Mouse (Mus musculus): Measurements from ENCODE around the gene Gm10392.

Gene Gm10392

DNA sequence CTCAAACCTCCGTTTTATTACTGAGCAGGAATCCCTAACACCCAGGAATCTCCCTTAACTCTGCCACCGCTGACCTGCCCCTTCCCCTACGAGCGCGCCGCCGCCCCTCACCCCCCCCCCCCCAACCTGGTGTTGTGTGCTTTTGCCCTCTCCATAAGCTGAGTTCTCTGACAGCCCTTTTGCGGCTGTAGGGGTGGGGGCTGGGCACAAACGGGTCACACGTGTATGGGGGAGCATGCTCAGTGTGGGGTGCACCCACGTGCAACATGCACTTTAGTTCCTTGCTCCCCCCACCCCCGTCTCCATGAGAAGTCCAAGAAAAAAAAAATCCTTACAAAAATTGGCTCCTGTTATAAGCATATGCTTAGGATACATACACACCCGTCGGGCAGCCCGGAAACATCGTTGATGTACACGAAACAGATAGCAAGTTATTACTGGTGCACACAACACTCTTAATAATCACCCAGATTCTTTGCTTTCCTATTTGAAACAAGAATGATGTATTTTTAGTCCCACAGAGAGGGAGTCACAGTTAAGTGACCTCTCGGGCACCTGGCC lies 26.6 kb downstream of the Gm10392 start:
- DNase-seq (ENCODE audit: low read depth, low spot score) = no peak

GRCm38 (mm10) chr11:77491502-77492291 lies 27.3 kb downstream of the Gm10392 start:
- DNase-seq (ENCODE audit: low read depth, low spot score) = no peak

- no peak for DNase-seq (ENCODE audit: low read depth, low spot score)
Observed at GRCm38 (mm10) chr11:77491123-77491501, 27.9 kb downstream of the Gm10392 start.

GRCm38 (mm10) chr11:77490451-77490850 lies 28.5 kb downstream of the Gm10392 start:
- no peak for DNase-seq (ENCODE audit: low read depth, low spot score)

GRCm38 (mm10) chr11:77489591-77490235 lies 29.3 kb downstream of the Gm10392 start, which contains the start of gene Ankrd13b:
Gene Ankrd13b, minus strand, starts transcription at chr11:77489678.
- DNase-seq (ENCODE audit: low read depth, low spot score) = no peak

GRCm38 (mm10) chr11:77488771-77489581 lies 30.0 kb downstream of the Gm10392 start:
- DNase-seq (ENCODE audit: low read depth, low spot score) = no peak

DNA sequence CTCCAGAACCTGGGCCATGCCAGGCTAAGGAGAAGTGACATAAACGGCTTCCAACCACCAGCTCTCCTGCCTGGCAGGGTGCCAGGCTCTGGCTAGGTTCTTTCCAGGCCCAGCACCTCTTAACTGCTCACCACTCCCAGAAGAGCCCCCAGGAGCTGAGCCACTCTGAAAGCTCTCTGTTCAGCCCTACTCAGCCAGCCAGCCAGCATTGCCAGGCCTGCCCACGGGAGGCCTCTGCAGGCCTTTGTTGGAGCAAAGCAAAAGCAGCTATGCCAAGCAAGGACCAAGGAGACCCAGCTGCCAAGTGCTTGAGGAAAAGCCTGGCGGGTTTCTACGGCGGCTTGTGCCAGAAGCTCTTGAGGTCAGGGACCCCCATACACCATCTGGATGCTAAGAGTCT lies 32.2 kb downstream of the Gm10392 start:
- DNase-seq (ENCODE audit: low read depth, low spot score) = no peak

GRCm38 (mm10) chr11:77485229-77485628 lies 33.8 kb downstream of the Gm10392 start:
- DNase-seq (ENCODE audit: low read depth, low spot score) = no peak

GRCm38 (mm10) chr11:77483510-77484255 lies 35.3 kb downstream of the Gm10392 start:
- DNase-seq (ENCODE audit: low read depth, low spot score) = no peak

DNA sequence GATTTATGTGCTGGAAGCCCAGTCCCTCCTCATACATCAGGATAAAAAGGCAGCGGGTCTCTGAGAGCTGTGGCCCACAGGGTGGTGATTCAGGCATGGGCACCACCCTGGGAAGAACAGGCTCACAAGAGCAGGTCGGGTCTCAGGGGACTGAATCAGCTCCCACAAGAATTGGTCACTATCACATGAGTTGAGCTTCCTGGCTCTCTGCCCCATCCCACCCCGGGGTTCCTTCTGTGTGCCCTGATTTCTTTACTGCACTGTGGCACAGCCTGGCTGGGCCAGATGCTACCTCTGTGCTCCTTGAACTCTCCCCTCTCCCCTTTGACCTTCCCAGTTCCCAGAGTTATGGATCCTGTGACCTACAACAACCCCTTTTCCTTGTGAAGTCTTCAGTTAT lies 36.0 kb downstream of the Gm10392 start:
- DNase-seq (ENCODE audit: low read depth, low spot score) = no peak

DNA sequence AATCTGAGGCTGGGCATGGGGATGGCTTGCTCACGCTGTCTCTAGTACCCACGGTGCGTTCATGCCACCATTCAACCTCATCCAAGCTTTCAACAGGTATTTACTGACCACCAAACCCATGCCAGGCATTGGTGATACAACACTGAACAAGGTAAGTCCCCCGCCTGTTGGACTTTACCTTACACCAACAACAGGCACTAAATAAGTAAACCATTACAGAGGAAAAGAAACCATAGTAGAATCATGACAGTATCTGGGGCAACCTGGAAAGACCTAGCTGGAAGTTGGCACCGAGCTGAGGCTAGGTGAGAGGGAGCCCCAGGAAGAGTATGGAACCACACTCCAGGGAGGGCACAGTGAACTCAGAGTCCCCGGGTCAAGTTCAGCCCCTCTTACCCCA lies 42.1 kb downstream of the Gm10392 start:
- no peak for DNase-seq (ENCODE audit: low read depth, low spot score)

DNA sequence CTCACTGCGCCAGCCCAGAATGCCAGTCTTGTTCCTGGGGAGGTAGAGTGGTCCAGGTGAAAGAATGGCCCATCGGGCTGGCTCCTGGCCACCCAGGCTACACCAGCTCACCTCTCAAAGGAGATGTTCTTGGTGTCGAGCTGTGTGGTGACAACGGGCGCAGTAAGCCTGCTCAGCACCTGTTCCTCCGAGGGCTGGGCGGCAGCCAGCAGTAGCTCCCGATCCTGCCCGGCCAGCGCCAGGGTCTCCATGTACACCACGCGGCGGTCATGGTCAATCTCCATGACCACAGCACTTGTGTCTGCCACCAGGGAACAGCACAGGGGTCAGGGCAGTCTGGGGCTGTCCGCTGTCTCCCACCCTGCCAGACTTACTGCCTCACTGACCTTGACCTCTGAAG lies 42.8 kb downstream of the Gm10392 start:
- no peak for DNase-seq (ENCODE audit: low read depth, low spot score)

GRCm38 (mm10) chr11:77472775-77473174 lies 46.2 kb downstream of the Gm10392 start:
- no peak for DNase-seq (ENCODE audit: low read depth, low spot score)

DNA sequence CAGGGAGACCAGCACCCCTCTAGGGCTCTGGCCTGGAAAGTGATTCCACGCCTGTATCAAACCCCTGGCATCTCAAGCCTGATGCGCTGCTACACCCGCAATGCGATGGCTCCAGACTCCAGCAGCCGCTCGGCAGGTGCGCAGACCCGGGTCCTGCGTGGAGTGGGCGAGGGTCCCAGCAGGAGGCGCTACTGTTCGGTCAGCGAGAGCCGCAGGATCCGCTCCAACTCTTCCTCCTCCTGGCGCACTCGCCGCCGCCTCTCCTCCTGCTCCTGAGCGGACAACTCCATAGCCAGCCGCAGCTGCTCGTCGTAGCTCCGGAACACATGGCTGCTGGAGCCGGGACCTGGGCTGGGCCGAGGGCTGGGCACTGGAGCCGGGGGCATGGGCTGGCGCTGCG lies 47.6 kb downstream of the Gm10392 start:
- DNase-seq (ENCODE audit: low read depth, low spot score) = no peak

GRCm38 (mm10) chr11:77468397-77468796 lies 50.6 kb downstream of the Gm10392 start:
- no peak for DNase-seq (ENCODE audit: low read depth, low spot score)

- DNase-seq (ENCODE audit: low read depth, low spot score) = no peak
Observed at GRCm38 (mm10) chr11:77467784-77468183, 51.2 kb downstream of the Gm10392 start.

- no peak for DNase-seq (ENCODE audit: low read depth, low spot score)
Observed at GRCm38 (mm10) chr11:77467157-77467556, 51.8 kb downstream of the Gm10392 start.
